In genomic region chr19:16132865-16133720, GRCm38 (mm10) we compare ENCODE assay signal across 8 mouse cellular contexts. TPM values are rescaled to one million over a fixed set of nuclear protein-coding genes. Genes with fewer than 3 reads are reported as not detected.
DNase-seq lines count a peak whose midpoint lies in the region; ATAC-seq and TF ChIP-seq lines count a peak whose summit lies in the region.

No protein-coding gene starts in this region.

- under 1% methylated on average over 100 of the region's 139 CpGs for WGBS in hindbrain, embryonic 15.5 days

- H3K4me1 ChIP-seq in hindbrain, embryonic 15.5 days (replicated peaks): peaks cover 31% of the 10 kb centered on the region

- peak overlapping the region; percentile 88 for H3K4me3 ChIP-seq in hindbrain, embryonic 15.5 days
- peak overlapping the region; percentile 86 for H3K4me3 ChIP-seq in left cerebral cortex, adult 2 months

- no peaks in the 10 kb centered on the region for H3K9me3 ChIP-seq in hindbrain, embryonic 15.5 days

- DNase-seq in NIH3T3 (ENCODE audit: low read depth): peak; percentile 78
- peak; percentile 84 for DNase-seq in cerebellum, adult 9-11 months
- DNase-seq in frontal cortex, postnatal 25 days (ENCODE audit: low spot score in 2 of 2): peak; percentile 39 to 42
- DNase-seq in left cerebral cortex, adult 2 months (ENCODE audit: extremely low spot score in 1 of 2, low spot score in 2 of 2): peak; percentile 67 to 72
- peak; percentile 71 to 83 for DNase-seq in lung, postnatal 4 days
- DNase-seq in retina, postnatal 7 days (ENCODE audit: low read depth, low spot score): peak; percentile 68
- DNase-seq in urinary bladder, adult 2 months (ENCODE audit: low spot score): peak; percentile 66

- H3K4me2 ChIP-seq in hindbrain, embryonic 15.5 days: peak overlapping the region; percentile 63

- intact Hi-C loops in left cerebral cortex, adult 2 months (cut with DNase I): loop anchor here (2.0 to 5.0 kb wide), 3 partner anchors 68 to 214 kb away; no protein-coding TSS in a partner anchor

- H3K27me3 ChIP-seq in hindbrain, embryonic 15.5 days: no peaks in the 10 kb centered on the region

- TF ChIP-seq CTCF in left cerebral cortex, adult 2 months (IDR thresholded peaks at IDR 0.05): no peak; the same call in none of the 2 replicates

- peak; percentile 62 for ATAC-seq in hindbrain, embryonic 15.5 days (ENCODE audit: low FRiP score, low read depth)

- peak overlapping the region; percentile 99 for H3K9ac ChIP-seq in hindbrain, embryonic 15.5 days

- H3K27ac ChIP-seq in hindbrain, embryonic 15.5 days (replicated peaks): peak overlapping the region; percentile 99
- H3K27ac ChIP-seq in left cerebral cortex, adult 2 months: peak overlapping the region; percentile 97

- no peaks in the 10 kb centered on the region for H3K36me3 ChIP-seq in hindbrain, embryonic 15.5 days

RNA-seq across cellular contexts. Expression of gene Gnaq, which starts 0.5 kb away (rescaled TPM):
- polyA plus RNA-seq in hindbrain, embryonic 15.5 days (2015; fragmentation: Nextera tagmentation; extraction: Ambion mirVana): 95.0 and 102 TPM in 2 replicates
- total RNA-seq in left cerebral cortex, adult 2 months (2021): 100 to 1,000 TPM; 164 to 172 TPM
- 30.2 and 43.8 TPM in 2 replicates for polyA plus RNA-seq in urinary bladder, adult 2 months (2012; rRNA removed)

Comparison
In these comparisons a context has a peak if more than half of its experiments do, and no peak if none do; other contexts are left out.
1. Peak in every context shown above with its lines: DNase-seq, ATAC-seq, H3K4me3 ChIP-seq and H3K27ac ChIP-seq.